Mouse (Mus musculus) liver, adult 2 months (tissue): ENCODE measurements around the gene Rabep2.

Experiments used
- CTCF ChIP-seq: fragments of 200-500 bp; IDR thresholded peaks from 2 replicates; pipeline ENCODE4 v1.5.1; 2011; ENCODE audit warnings: low read depth, low read length, control low read depth
- POLR2A ChIP-seq: fragments of 200-500 bp; IDR thresholded peaks from 2 replicates; pipeline ENCODE4 v1.6.1; 2011; ENCODE audit warnings: low read length, control low read depth; ENCODE audit not compliant: insufficient read depth; ENCODE audit errors: extremely low read depth

GRCm38 (mm10) chr7:126472713-126473112, 44.2 kb downstream of the Rabep2 start:
- TF ChIP-seq CTCF (no peak), POLR2A (no peak)
